Mouse (Mus musculus) v-Abl transformed pro-B cells (cell line): ENCODE results near the gene Rgma.

Experiments
- in situ Hi-C, 2 experiments: fragments of 400-800 bp; cut with MboI; formaldehyde crosslinking; loops; one replicate each; pipeline ENCODE4 v1.15.1; 2025; ENCODE audit not compliant: unreplicated experiment in 2 of 2

Gene Rgma

DNA sequence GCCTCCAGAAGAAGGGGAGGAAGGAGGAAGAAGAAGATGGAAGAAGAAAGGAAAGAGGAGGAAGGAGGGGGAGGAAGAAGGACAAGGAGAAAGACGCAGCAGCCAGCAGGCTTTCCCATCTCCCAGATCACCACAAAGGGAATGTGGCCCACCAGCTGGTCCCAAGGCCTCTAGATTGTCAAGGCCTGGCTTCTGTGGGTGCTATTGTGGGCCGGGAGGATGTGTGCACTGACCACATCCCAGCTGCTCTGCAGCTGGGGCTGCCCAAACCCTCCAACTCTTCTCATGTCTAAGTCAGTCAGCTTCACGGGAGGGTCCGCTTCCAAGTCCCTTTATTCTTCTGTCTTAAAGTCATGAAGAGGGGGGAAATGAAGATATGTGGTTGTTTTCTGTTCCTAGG, 5.3 kb upstream of the Rgma start:
- in situ Hi-C loops, result no loop called here

DNA sequence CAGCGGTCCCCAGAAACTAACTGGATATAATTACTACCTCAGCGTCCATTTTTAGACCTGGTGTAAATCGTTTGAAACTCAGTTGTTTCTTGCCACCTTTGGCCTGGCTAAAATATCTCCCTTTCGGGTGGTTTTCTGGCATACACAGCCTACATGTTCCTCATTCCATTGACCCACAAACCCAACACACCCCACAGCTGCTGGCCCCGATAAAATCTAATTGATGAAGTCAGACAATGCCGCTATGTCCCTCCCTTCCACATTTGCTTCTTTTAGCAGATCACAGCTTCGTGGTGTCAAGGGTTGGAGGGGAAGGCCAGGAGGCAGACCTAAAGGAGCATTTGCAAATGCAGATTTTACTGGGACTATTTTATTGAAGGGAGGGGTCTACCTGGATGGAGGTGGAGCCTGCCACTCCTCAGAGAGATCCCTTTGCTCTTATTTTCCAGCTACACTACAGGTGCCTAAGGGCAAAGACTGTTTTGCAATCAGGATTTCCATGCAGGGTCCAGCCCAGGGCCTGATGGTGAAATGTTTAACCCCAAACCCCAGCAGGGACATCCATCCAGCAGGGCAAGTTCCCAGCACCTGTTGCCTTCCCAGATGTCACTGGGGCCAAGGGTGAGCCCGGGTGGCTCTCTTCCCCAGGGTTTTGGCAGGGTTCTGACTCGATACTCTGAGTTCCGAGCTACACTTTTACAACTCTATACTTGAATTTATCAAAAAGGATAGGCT, 3.6 kb upstream of the Rgma start:
- in situ Hi-C loops, result no loop called here

- in situ Hi-C loops, result no loop called here
Measured at GRCm38 (mm10) chr7:73372352-73372970, 2.8 kb upstream of the Rgma start.

DNA sequence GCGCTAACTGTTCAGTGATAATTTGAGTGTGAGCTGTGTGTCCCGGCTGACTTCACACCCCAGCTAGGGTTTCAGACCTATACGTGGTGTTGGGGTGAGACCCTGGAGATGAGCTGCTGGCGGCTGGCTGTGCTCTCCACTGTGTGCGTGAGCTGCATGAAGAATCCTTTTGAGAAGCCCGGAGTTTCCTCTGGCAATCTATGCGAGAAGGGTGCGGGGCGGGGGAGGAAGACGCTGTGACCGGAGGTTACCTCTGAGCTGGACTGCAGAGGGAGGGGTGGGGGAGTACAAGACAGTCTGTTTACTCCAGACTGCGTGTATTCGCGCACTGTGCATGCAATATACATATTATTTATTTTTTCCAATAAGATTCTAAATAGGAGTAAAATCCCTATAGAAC, 582 bp upstream of the Rgma start:
- in situ Hi-C loops, result no loop called here

- in situ Hi-C loops, result no loop called here
Measured at GRCm38 (mm10) chr7:73376101-73377001, 1.0 kb downstream of the Rgma start.

DNA sequence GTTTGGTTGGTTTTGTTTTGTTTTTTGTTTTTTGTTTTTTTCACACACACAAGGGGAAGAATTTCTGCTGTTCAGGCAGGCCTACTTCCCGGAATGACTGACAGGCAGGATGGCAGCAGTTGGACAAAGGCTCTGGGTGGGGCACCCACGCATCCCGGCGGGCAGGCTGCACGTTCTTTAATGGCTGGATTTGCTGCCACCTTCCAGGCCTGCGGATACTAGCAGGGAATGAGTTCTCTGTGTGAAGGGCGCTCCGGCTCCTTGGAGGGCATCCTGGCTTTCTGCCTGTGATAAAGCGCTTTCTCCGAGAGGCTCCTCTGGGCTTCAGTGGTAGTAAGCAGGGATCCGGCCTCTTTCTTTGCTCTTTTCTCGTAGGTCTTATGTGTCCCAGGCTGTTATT, 2.0 kb downstream of the Rgma start:
- in situ Hi-C loops, result no loop called here

GRCm38 (mm10) chr7:73378034-73378433, 2.7 kb downstream of the Rgma start:
- in situ Hi-C loops, result no loop called here

DNA sequence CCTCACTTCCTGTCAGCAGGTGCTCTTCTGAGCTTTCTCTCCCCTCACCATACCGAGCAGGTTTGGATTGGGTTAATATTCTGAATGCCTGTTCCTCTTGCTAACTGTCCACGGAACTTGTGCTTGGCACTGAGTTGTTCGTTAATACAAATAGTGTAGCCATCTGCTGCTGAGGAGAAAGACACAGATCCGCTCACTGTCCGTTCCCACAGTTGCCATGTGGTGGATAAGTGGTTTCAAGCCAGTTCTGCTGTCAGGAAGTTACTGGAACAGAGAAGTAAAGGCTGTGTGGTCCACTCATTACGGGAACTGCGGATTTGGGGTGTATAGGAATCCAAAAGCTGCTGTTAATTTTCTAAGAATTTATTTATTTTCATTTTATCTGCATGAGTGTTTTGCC, 7.5 kb downstream of the Rgma start:
- in situ Hi-C loops, result no loop called here

DNA sequence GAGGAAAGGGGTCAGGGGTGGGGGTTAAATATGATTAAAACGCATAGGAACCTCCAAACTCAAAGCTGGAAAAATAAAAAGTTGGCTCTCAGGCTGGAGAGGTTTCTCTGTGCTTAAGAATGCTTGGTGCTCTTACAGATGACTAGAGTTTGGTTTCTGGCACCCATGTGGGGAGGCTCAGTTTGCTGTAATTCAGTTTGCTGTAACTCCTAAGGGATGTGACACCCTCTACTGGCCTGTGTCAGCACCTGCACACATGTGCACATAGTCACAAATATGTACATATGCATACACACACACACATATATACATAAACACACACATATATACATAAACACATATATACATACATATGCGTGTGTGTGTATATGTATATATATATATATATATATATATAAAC, 13.6 kb downstream of the Rgma start:
- in situ Hi-C loops, result no loop called here

DNA sequence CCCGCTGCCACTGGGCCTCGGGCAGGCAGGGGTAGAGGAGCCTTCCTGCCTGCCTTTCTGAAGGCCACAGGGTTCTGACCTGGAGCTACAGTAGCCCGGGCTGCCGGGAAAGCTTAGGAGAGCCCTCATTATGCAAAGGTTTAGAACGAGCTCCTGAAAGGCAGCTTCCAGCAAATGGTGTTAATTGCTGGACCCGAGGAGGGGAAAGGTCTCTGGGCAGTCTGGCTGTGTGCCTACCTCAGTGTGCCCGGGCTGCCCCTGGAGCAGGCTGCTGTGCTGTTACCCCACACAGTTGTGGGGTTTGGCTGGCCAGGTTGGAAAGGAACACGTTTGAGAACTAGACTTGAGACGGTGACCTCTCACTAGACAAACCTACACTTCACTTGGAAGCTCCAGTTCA, 14.1 kb downstream of the Rgma start:
- in situ Hi-C loops, result no loop called here

DNA sequence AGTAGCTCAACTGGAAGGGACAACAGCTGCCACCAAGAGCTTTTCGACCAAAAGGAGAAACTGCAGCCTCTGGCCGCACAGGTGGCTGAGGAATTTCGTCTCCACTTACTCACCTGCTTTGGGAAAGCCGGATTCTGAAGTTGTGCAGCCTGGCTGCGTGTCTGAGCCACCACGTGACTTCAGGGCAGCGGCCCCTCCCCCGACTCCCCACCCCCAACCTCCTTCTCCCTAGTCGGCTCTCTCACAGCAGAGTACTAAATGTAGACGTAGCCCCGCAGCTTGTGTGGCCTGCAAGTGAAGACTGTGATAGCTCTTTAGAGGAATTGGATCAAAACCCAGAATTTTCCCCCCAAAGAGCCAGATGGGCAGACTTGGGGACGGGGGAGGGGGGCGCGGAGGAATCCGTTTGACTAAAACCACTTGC, 14.6 kb downstream of the Rgma start:
- in situ Hi-C loops, result no loop called here

- in situ Hi-C loops, result no loop called here
Measured at GRCm38 (mm10) chr7:73390426-73391001, 15.2 kb downstream of the Rgma start.

- in situ Hi-C loops, result no loop called here
Measured at GRCm38 (mm10) chr7:73391002-73391517, 15.8 kb downstream of the Rgma start.

DNA sequence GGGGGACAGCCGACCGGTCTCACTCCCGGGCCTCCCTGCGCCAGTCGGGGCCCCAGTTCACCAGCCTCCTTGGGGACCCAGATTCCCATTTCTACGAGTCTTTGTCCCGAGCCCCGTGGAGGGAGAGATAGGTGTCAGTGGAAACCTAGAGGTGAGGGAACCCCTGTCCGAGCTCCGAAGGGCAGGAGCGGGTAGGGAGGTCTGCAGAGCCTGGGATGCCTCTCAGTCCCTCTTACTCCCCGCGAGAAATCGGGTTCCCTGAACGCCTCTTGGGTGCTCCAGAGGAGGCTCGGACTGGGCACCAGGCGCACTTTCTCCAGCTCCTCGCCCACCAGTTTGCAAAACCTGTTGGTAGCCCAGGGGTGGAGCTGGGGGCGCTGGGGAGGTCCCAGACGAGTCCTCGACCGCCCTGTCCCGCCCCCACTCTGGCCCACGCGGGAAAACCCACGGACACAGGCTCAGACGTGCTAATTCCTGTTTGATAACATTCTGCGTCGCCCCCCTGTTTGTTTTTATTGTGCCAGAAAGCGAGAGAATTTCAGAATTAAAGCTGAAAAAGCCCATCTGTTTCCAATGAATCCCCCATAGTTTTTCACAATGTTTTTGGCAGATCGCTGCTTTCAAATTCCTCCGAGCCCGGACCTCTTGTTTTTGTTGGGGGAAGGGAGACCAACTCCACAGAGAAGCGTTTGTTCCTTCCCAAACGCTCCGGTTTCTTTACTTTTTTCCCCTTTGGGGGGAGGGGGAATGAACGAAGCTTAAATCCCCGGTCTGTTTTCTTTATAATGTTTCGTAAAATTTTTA, 16.4 kb downstream of the Rgma start:
- in situ Hi-C loops, result no loop called here

GRCm38 (mm10) chr7:73392359-73392758, 17.1 kb downstream of the Rgma start:
- in situ Hi-C loops, result no loop called here

GRCm38 (mm10) chr7:73393307-73394012, 18.2 kb downstream of the Rgma start:
- in situ Hi-C loops, result no loop called here

- in situ Hi-C loops, result no loop called here
Measured at GRCm38 (mm10) chr7:73394013-73394409, 18.7 kb downstream of the Rgma start.

DNA sequence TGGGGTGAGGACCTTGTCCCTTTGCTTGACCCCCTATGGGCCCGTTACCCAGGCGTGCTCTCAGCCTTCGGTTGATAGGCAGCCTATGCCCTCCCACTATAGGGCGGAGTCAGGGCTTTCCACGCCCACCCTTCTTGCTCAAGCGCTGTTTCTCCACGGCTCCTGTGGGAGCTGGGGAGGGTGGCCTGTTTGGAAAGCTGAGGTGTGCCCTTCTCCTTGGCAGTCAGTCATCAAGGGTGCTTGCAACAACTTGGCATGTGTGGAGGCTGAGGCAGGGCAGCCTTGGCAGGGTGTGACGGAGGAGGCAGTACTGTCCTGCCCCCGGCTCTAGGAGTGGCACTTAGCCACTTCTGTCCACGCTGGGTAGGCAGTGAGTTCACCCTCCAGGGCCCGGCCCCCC, 23.0 kb downstream of the Rgma start:
- in situ Hi-C loops, result no loop called here

GRCm38 (mm10) chr7:73398806-73399442, 23.6 kb downstream of the Rgma start:
- in situ Hi-C loops, result no loop called here
